Mouse (Mus musculus) heart, embryonic 15.5 days (tissue): Measurements from ENCODE around the gene Focad. TPM values are rescaled to one million over a fixed set of nuclear protein-coding genes. Genes with fewer than 3 reads are reported as not detected.
"Not testable (repeated sequence)": the region's sequence is repeated elsewhere in the genome, so short reads cannot be mapped to it uniquely, and the experiment has no call there.

Source experiments
- ATAC-seq: fragments of 200-750 bp; cut with Nextera tagmentation; replicated peaks from 2 replicates; pipeline ENCODE4 v1.8.0; 2017; ENCODE audit warnings: low read depth, moderate TSS enrichment; ENCODE audit not compliant: insufficient number of reproducible peaks, insufficient read depth, low FRiP score
- H3K27ac ChIP-seq: fragments of 300-500 bp; sonication (generic); 2 replicates; pipeline ENCODE4 v1.5.1; 2015; ENCODE audit warnings: mild to moderate bottlenecking, inconsistent platforms
- H3K27me3 ChIP-seq: fragments of 300-500 bp; sonication (generic); 2 replicates; pipeline ENCODE4 v1.6.1; 2015; ENCODE audit warnings: inconsistent platforms
- H3K36me3 ChIP-seq: fragments of 300-500 bp; sonication (generic); 2 replicates; pipeline ENCODE4 v1.6.1; 2015; ENCODE audit warnings: mild to moderate bottlenecking, inconsistent platforms
- H3K4me1 ChIP-seq: fragments of 300-500 bp; sonication (generic); replicated peaks from 2 replicates; pipeline ENCODE4 v1.6.1; 2015; ENCODE audit warnings: inconsistent platforms
- H3K4me2 ChIP-seq: fragments of 300-500 bp; sonication (generic); 2 replicates; pipeline ENCODE4 v1.6.1; 2015; ENCODE audit warnings: inconsistent platforms, mild to moderate bottlenecking, moderate library complexity
- H3K4me3 ChIP-seq: fragments of 300-500 bp; sonication (generic); 2 replicates; pipeline ENCODE4 v1.5.1; 2015; ENCODE audit warnings: mild to moderate bottlenecking, inconsistent platforms
- H3K9ac ChIP-seq: fragments of 300-500 bp; sonication (generic); 2 replicates; pipeline ENCODE4 v1.6.1; 2015; ENCODE audit warnings: mild to moderate bottlenecking, inconsistent platforms
- H3K9me3 ChIP-seq: fragments of 300-500 bp; sonication (generic); replicated peaks from 2 replicates; pipeline ENCODE4 v1.6.1; 2016; ENCODE audit warnings: inconsistent platforms
- WGBS: fragments of 180-500 bp; shearing (Covaris S2); methylation state at CpG from one replicate; pipeline ENCODE4 v1.1.7; 2015; ENCODE audit warnings: mixed read lengths; 5-methylcytosine and 5-hydroxymethylcytosine counted together
- polyA plus RNA-seq: library from polyadenylated mRNA; unstranded; fragments of >200 nt; fragmentation: Nextera tagmentation; extraction: Ambion mirVana; gene quantifications from 2 replicates; pipeline ENCODE4 v1.2.1, GENCODE M21; 2015

Focad gene
- polyA plus RNA-seq, 1 experiment from 2014 or later = 6.9 TPM

DNA sequence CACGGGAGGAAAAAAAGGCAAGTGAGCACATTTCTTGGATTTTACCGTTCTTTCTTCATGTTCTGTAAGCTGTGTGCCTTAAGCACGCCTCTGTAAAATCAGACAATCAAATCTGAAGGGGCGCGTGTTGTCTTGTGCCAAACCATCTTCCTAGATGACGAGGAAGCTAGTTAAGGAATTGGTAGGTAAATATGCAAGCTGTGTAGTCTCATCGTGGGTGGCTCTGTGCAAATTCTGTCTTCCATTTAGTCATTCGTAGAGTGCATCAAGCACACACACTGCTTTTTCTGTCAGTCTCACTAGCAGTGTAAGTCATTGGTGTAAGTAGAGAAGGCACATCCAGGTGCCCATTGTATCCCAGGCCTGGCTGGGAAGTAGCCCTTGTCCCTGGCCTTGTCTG, 276.4 kb downstream of the Focad start:
- Histone ChIP-seq H3K4me1 (0 out of 2 replicates have a peak, but pooled peaks cover 3% of the 10 kb centered on the region), H3K36me3 (no peaks in the 10 kb centered on the region), H3K27me3 (no peaks in the 10 kb centered on the region), H3K27ac (no peak overlapping the region), H3K4me3 (no peak overlapping the region), H3K9ac (no peak overlapping the region), H3K9me3 (no peaks in the 10 kb centered on the region), H3K4me2 (no peak overlapping the region)
- no peak for ATAC-seq
- WGBS = 90% methylated on average over 8 of the region's 8 CpGs

DNA sequence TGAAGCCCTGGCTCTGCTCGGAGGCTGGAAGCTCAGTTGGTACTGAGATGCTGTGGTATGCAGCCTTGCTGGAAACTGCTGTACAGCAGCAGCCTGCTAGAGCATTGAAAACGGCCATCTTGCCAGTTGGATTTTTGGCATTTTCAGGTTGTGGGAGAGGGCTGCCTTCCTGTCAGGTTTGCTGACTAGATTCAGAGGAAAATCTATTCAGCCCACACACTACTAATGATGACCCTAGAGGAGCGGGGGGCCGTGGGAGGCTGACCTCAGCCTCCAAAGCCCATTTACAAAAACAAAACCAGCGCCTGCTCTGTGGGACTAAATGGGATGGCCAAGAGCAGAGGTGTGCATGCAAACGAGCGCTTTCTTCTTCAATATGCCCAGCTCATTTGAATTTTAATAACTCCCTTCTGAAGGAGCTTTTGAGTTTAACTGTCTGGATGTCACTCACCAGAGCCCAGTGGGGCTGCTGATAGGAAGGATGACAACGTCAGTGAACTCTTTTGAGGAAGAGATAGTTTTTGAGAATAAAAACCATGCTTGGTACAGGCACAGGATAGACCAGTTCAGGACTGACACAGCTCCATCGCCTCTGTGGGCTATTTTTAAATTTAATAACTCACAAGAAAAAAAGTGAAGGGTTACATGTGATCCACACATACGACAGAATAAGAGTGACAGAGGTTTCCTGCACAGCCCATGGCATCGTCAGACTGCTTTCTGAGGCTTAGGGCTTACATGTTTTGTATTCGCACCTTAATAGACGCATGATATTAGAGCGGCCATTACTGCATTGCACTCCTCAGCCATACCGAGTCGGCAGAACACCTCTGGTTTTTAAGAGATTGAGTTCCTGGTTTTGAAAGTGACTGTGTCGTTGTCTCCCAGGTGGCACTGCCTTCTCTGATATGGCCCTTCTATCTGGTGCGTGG, 278.1 kb downstream of the Focad start:
- WGBS = 80% methylated on average over 18 of the region's 18 CpGs
- no peaks in the 10 kb centered on the region for H3K36me3 ChIP-seq

DNA sequence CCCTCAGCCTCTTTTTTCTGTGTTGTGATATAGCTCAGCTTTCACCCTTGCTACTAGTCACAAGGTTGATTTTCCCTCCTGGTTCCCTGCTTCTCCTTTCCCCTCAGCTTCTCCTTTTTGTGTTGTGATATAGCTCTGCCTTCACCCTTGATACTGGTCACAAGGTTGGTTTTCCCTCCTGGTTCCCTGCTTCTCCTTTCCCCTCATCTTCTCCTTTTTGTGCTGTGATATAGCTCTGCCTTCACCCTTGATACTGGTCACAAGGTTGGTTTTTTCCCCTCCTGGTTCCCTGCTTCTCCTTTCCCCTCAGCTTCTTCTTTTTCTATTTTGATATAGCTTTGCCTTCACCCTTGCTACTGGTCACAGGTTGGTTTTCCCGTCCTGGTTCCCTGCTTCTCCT, 295.6 kb downstream of the Focad start:
- Histone ChIP-seq H3K9me3 (no peaks in the 10 kb centered on the region), H3K36me3 (no peaks in the 10 kb centered on the region), H3K27ac (no peak overlapping the region), H3K4me2 (no peak overlapping the region), H3K27me3 (no peaks in the 10 kb centered on the region), H3K4me3 (no peak overlapping the region), H3K9ac (no peak overlapping the region), H3K4me1 (peaks cover 3% of the 10 kb centered on the region; the same call in 1 of the 2 replicates)
- 96% methylated on average over 1 of the region's 1 CpGs for WGBS
- no peak for ATAC-seq

More for the DNA sequence above, 278.1 kb downstream of the Focad start:
- Histone ChIP-seq H3K4me3 (no peak overlapping the region), H3K4me2 (no peak overlapping the region), H3K27me3 (no peaks in the 10 kb centered on the region), H3K9me3 (no peaks in the 10 kb centered on the region), H3K9ac (no peak overlapping the region), H3K27ac (no peak overlapping the region), H3K4me1 (0 out of 2 replicates have a peak, but pooled peaks cover 3% of the 10 kb centered on the region)
- no peak for ATAC-seq

- not testable (repeated sequence) for H3K36me3 ChIP-seq, H3K27me3 ChIP-seq, ATAC-seq, H3K4me3 ChIP-seq, H3K9ac ChIP-seq, H3K4me1 ChIP-seq, H3K27ac ChIP-seq, H3K4me2 ChIP-seq, H3K9me3 ChIP-seq
- WGBS = 96% methylated on average over 1 of the region's 1 CpGs
These were observed 296.2 kb downstream of the Focad start for GRCm38 (mm10) chr4:88390596-88390995.

GRCm38 (mm10) chr4:88395717-88396116, 301.3 kb downstream of the Focad start:
- Histone ChIP-seq H3K4me3 (no peak overlapping the region), H3K27ac (no peak overlapping the region), H3K4me1 (peaks cover 3% of the 10 kb centered on the region; the same call in 1 of the 2 replicates), H3K9ac (no peak overlapping the region), H3K9me3 (no peaks in the 10 kb centered on the region), H3K36me3 (no peaks in the 10 kb centered on the region), H3K27me3 (no peaks in the 10 kb centered on the region), H3K4me2 (no peak overlapping the region)
- ATAC-seq = no peak
- WGBS = 81% methylated on average over 3 of the region's 3 CpGs

- Histone ChIP-seq H3K4me1 (peaks cover 3% of the 10 kb centered on the region; the same call in 1 of the 2 replicates), H3K4me3 (no peak overlapping the region), H3K4me2 (no peak overlapping the region), H3K9me3 (no peaks in the 10 kb centered on the region), H3K36me3 (no peaks in the 10 kb centered on the region), H3K9ac (no peak overlapping the region), H3K27ac (no peak overlapping the region), H3K27me3 (no peaks in the 10 kb centered on the region)
- WGBS = 47% methylated on average over 6 of the region's 6 CpGs
- ATAC-seq = no peak
These were observed 302.6 kb downstream of the Focad start for GRCm38 (mm10) chr4:88396995-88397521.

GRCm38 (mm10) chr4:88400302-88400991, 306.0 kb downstream of the Focad start:
- ATAC-seq = no peak

DNA sequence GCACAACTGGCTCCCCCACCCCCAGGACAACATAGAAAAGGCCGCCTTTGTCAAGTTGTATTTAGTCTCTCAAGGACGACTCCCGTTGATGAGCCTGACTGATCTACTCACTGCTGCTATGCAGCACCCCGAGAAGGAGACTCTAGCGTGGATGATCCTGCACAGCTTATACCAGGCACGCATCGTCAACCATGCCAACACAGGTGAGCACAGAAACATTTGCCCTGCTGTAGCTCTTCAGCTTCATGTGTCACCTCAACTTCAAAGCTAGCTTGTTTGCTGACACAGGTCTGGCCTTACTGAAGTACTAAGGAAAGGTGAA, 306.5 kb downstream of the Focad start:
- Histone ChIP-seq H3K27ac (no peak overlapping the region), H3K4me3 (no peak overlapping the region), H3K4me2 (no peak overlapping the region), H3K36me3 (no peaks in the 10 kb centered on the region), H3K27me3 (no peaks in the 10 kb centered on the region), H3K4me1 (no peaks in the 10 kb centered on the region), H3K9ac (no peak overlapping the region), H3K9me3 (no peaks in the 10 kb centered on the region)
- no peak for ATAC-seq
- 90% methylated on average over 7 of the region's 7 CpGs for WGBS

More at GRCm38 (mm10) chr4:88400302-88400991, 306.0 kb downstream of the Focad start:
- Histone ChIP-seq H3K4me1 (no peaks in the 10 kb centered on the region), H3K36me3 (no peaks in the 10 kb centered on the region), H3K27ac (no peak overlapping the region), H3K4me2 (no peak overlapping the region), H3K9ac (no peak overlapping the region), H3K27me3 (no peaks in the 10 kb centered on the region), H3K9me3 (no peaks in the 10 kb centered on the region), H3K4me3 (no peak overlapping the region)
- WGBS = 71% methylated on average over 9 of the region's 9 CpGs

DNA sequence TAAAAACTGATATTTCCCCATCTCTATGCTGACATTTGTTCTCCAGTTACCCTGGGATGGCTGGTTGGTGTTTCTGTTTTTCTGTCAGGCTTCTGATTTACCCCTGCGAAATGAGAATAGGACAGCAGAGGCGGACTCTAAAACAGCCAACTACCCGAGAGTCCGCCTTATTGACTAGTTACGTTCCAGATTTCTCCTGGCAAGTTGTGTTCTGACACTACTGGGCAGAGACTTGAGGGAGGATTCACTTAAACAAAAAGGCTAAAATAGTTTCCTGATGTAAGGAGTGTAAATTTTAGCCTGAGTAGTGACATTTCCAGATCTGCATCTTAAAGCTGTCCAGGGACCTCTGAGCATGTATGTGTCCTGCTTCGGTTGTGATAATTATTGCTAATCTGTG, 308.5 kb downstream of the Focad start:
- Histone ChIP-seq H3K36me3 (no peaks in the 10 kb centered on the region), H3K4me3 (no peak overlapping the region)
- 87% methylated on average over 6 of the region's 6 CpGs for WGBS

DNA sequence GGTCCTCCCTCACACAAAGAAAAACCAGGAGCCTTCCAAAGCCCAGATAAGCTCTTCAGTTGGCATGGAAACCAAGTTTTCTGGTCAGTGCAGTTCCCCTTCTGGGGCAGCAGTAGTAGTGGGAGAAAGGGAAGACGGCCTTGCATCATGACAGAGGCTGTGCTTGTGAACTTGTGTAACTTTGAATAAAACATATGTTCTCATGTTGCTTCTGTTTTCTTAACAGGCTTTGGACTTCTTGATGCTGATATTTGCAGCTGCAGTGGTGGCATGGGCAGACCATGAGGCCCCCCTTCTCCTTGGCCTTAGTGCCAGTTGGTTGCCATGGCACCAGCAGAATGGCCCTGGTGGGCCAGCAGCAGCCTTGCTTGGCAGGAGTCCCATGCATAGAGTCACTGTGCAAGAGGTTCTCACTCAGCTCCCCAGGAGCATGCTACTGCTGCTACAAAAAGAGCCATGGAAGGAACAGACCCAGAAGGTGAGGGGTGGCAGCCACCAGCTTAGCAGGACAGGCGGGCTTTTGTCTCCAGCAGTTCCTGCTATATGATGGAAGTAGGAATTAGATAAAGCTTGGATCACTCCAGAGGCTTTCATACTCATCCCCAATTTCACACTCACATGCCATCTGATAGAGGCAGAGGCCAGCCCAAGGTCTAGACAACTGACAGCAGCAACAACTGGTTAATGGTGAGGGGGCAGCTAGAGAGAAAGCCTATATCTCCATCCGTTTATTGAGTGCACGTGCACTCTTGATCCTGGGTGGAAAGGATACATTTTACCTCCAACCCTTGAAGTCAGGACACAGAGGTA, 312.7 kb downstream of the Focad start:
- Histone ChIP-seq H3K4me3 (no peak overlapping the region), H3K4me2 (no peak overlapping the region), H3K27ac (no peak overlapping the region), H3K4me1 (peaks cover 5% of the 10 kb centered on the region), H3K9me3 (no peaks in the 10 kb centered on the region), H3K27me3 (no peaks in the 10 kb centered on the region), H3K9ac (no peak overlapping the region), H3K36me3 (no peaks in the 10 kb centered on the region)
- 81% methylated on average over 4 of the region's 4 CpGs for WGBS
- ATAC-seq = 0 out of 2 replicates have a peak, but pooled peaks have one; percentile 35

More for the DNA sequence above, 308.5 kb downstream of the Focad start:
- Histone ChIP-seq H3K4me2 (no peak overlapping the region), H3K9me3 (no peaks in the 10 kb centered on the region), H3K27ac (no peak overlapping the region), H3K4me1 (peaks cover 5% of the 10 kb centered on the region), H3K27me3 (no peaks in the 10 kb centered on the region), H3K9ac (no peak overlapping the region)
- ATAC-seq = no peak

DNA sequence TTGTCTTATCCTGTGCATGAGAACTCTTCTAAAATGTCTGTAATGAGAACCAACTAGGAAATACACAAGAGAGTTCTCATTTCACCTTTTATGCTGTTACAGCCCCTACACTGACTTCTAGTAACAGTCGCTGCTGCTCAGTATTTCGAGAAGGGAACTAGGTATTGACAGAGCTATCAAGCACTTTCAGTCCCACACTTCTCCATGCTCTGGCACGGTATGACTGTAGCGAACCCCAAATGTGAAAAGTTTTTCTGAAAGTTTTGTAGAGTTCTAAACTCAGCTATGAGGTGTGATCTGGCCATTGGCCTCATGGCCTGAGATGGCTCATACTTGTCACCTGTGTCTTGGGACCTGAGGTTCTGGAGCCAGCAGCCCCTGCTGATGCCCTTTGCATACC, 314.9 kb downstream of the Focad start:
- Histone ChIP-seq H3K9ac (no peak overlapping the region), H3K4me3 (no peak overlapping the region), H3K27me3 (no peaks in the 10 kb centered on the region), H3K4me2 (no peak overlapping the region), H3K27ac (no peak overlapping the region), H3K9me3 (no peaks in the 10 kb centered on the region), H3K4me1 (peaks cover 5% of the 10 kb centered on the region), H3K36me3 (no peaks in the 10 kb centered on the region)
- 91% methylated on average over 4 of the region's 4 CpGs for WGBS
- no peak for ATAC-seq
